Mouse (Mus musculus): ENCODE data around the gene Fam193a.

DNA sequence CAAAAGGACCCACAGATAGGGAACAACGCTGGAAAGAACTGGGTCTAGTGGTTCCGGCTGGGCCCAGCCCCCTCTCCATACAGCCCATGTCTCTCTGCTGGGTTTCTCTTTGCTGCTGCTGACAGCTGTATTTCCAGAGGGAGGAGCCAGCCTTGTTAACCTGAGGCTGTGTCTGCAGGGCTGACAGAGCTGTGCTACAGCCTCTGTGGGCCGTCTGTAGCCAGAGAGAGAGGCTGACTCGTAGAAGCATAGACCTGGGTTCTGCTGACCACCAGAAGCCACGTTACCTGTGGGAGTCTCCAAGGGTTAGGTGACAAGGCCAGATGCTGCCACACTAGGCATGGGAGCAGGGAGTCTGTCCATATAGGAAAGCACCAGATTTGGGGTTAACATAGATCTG lies 163.3 kb downstream of the Fam193a start:
- TF ChIP-seq CTCF (IDR thresholded peaks at IDR 0.05; ENCODE audit: low read depth, low read length) = no peak
- no peak for TF ChIP-seq POLR2A (IDR thresholded peaks at IDR 0.05; ENCODE audit: insufficient read depth, low read length)
